Mouse (Mus musculus): Measurements from ENCODE around the gene Cldn19.

DNA sequence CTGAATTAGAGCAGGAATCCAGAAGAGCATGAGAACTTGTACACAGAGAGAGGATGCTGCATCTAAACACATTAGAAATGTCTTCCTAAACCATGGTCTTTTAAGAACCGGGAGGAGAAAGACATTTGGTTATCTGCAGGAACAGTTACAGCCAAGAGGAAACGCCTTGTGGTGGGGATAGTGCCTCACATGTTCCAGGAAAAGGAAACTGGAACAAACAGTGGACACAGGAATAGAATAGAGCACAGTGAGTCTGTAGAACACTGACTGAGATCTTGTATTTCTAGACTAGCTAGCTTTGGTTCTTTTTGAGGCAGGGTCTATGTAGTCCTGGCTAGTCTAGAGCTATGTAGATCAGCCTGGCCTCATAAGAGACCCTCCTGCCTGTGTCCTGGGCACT is 20.0 kb downstream of the Cldn19 start:
- TF ChIP-seq CTCF (IDR thresholded peaks at IDR 0.05; ENCODE audit: low read depth) (no peak), EP300 (IDR thresholded peaks at IDR 0.05; ENCODE audit: low read depth) (peak; percentile 51)
